Mouse (Mus musculus) kidney, adult 8-10 months (tissue): ENCODE results near the gene Dbt.
A peak's percentile ranks its signal among the peaks of the same experiment; 100 is the strongest.
"Not testable (repeated sequence)": the region's sequence is repeated elsewhere in the genome, so short reads cannot be mapped to it uniquely, and the experiment has no call there.

ENCODE experiments used
- DNase-seq, 2 experiments: peaks; one replicate each; pipeline ENCODE4 v3.0.0; 2022

The Dbt gene

DNA sequence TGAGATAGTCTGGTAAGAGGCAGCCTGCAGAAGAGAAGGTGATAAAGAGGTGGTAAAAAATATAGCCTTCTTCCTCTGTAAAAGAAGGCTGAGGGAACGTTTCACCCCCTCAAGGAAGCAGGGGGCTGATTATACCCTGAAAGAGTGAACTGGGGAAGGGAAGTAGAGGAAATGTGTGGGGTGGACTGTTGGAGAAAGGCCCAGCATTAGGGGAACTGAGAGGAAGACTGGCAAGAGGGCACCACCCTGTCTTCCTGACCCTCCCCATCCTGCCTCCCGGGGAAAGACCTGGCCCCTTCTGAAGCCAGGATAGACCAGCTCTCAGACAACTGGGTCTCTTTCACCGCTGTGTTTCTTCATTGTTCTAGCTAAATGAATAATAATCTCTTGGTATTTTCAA lies 29.7 kb downstream of the Dbt start:
- DNase-seq = no peak

- DNase-seq = no peak
These were observed 34.6 kb downstream of the Dbt start for GRCm38 (mm10) chr3:116547430-116547829.

GRCm38 (mm10) chr3:116551362-116551761 lies 38.5 kb downstream of the Dbt start:
- no peak for DNase-seq

GRCm38 (mm10) chr3:116561315-116561714 lies 48.4 kb downstream of the Dbt start:
- not testable (repeated sequence) for DNase-seq

GRCm38 (mm10) chr3:116562408-116563094 lies 49.7 kb downstream of the Dbt start, which contains the start of gene Lrrc39:
Gene Lrrc39 (plus strand): TSS chr3:116562973.
- DNase-seq = no peak

- no peak for DNase-seq
These were observed 50.2 kb downstream of the Dbt start for GRCm38 (mm10) chr3:116563095-116563492.

- no peak for DNase-seq
These were observed 57.8 kb downstream of the Dbt start for GRCm38 (mm10) chr3:116570628-116571027.

- peak in 1 of 2 experiments; percentile 11 for DNase-seq
These were observed 64.4 kb downstream of the Dbt start for GRCm38 (mm10) chr3:116577286-116577685.

- DNase-seq = no peak
These were observed 69.3 kb downstream of the Dbt start for GRCm38 (mm10) chr3:116582201-116582600.

DNA sequence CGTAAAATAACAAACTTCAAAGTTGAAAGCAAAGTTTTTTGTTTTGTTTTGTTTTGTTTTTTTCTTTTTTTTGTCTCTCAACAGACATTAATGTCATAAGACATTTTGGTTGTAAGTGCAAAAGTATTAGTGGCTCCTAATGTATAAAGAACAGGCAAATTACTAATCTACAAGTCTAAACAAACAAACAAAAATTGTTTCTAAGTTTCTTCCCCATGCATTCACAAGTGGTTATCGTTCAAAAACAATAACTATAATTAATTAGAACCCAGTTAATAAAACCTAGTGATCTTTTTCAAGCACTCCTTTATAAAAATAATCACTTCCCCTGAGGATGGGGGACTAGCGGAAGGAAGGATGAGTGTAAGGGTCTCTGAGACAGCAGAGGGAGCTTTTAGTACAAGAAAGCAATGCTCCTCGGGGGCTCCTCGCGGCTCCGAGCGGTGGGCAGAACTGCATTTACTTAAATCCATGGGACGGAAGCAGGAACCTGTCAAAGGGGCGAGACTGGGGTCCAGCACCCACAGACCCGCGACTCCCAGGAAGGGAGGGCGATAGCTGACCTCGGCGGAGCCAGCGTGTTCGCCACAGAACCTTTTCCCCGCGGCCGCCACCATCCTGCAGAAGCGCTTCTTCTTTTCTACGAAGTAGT lies 81.3 kb downstream of the Dbt start:
- DNase-seq = no peak

DNA sequence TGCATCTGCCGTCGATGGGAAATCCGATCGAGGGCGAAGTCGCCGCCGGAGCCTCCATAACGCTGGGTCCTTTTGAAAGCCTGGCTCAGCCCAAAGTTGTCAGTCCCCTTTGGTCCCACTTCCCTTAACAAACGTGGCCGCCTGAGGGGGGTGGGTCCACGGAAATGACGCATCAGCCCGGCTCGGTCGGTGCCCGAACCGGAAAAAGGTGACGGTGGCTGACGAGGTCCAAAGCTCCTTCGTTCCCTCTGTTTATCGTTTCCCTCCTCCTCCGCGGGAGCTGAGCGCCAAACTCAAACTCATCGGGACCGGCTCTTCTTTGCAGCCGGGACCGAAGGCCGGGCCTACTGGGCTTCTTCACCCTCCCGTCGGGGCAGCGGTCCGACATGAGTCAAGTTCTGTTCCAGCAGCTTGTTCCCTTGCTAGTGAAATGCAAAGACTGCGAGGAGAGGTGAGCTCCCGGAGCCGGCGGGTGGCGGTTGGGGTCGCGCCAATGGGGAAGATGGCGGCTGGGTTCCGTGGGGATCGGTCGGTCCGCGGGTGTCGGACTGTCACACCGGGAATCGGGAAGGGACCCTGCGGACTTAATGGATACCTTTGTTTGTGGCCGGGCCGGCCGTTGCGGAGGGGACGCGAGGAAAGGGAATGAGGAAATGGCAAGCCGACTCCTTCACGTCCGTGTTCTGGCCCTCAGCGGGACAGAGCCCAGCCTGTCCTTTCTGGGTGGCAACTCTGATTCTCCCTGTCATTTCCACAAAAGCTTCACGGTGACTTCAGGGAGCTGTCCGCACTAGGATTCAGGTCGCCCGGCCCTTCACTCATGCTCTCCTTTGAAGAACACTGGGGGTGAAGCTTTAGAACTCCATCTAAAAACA lies 82.1 kb downstream of the Dbt start, which contains the start of gene Sass6:
Gene Sass6 (plus strand): TSS at position 255 of the 875 bp plus-strand sequence.
- DNase-seq = peak; percentile 96 to 99

- no peak for DNase-seq
These were observed 82.7 kb downstream of the Dbt start for GRCm38 (mm10) chr3:116595603-116595991.
